Mouse (Mus musculus) splenic B cell, adult 2 months (primary cell): ENCODE results near the gene Akap2.

Source experiments
- DNase-seq: peaks from one replicate; pipeline ENCODE4 v3.0.0-alpha.2; 2011; ENCODE audit warnings: low read depth, low spot score
- H3K27me3 ChIP-seq: 2 replicates; pipeline ENCODE4 v1.6.1; 2012; ENCODE audit warnings: mild to moderate bottlenecking, low read length, moderate library complexity, mixed read lengths; ENCODE audit not compliant: control insufficient read depth, poor library complexity, insufficient read depth, severe bottlenecking
- H3K36me3 ChIP-seq: 2 replicates; pipeline ENCODE4 v1.6.1; 2012; ENCODE audit warnings: mild to moderate bottlenecking, low read length, moderate library complexity, mixed read lengths; ENCODE audit not compliant: control insufficient read depth, poor library complexity, insufficient read depth, severe bottlenecking

The Akap2 gene

DNA sequence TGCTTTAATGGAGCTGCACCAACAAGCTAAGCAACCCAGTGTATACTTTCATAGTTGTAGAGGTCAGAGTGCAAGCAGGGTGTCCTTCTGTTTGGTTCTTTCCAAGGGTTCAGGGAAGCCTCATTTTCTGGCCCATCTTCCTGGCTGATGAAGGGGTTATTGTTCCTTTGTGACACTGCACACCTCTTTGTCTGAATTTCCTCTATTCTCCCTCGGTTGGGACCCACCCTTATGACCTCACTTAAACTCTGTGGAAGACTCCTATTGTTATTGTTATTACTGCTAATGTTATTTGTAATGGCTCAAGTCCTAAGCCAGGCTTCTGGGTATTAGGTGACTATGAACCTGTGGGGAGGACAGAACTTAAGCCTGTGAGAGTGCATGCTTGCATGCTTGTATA is 124.5 kb downstream of the Akap2 start:
- no peak for DNase-seq
- Histone ChIP-seq H3K27me3 (no peaks in the 10 kb centered on the region), H3K36me3 (no peaks in the 10 kb centered on the region)

DNA sequence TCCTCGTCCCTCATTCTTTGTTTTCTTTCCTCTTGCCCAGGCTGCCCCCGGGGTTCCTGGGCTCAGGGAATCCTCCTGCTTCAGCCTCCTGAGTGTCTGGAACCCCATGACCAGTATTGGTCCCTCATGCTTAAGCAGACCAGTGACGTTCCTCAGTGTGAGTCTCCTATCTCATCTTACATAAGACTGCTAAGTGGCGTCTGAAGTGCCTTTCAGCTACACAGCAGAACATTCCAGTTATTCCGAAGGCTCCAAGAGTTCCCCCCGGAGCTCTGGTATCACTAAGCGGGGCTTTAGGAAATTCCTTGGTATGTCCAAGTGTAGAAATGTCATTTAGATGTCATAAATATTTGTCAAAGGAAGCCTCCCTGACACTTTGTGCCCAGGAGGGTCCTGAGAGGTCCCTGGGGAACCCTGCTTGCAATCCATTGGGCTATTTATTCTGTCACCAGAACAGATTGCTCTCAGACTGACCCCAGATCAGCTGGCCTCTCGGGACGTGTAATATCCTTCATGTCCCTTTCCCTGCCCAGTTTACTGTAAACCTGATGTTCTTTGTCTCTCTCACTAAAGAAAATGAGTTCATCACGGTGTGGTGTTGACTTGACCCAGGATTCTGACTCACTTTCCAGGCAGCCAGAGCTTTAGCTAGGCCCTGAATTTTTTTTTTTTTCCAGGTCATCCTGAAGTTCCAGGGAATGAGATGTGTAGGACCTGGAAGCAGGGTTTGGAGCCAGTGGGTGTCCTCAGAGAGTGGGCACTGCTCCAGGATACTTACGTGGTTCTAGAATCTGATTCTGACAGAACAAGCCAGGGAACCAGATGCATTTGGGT is 125.2 kb downstream of the Akap2 start:
- H3K36me3 ChIP-seq, result no peaks in the 10 kb centered on the region
- no peak for DNase-seq
- no peaks in the 10 kb centered on the region for H3K27me3 ChIP-seq

DNA sequence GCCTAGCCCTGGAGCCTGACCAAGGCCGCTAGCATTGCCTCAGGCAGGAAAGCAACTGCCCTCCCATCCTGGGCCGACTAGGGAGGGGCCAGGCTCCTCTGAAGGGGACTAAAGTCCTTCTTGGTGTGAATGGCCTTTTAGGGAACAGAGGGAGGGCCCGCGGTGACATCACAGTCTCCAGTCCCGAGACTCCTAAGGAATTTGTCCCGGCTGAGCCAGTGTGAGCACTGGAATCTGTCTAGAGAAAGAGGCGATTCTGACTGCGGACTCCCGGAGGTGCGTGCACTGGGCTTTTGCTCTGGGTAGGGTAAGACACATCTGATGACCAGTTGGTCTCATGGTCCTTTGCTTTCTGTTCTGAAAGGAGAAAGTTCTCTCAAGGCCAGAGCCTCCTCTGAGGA is 127.6 kb downstream of the Akap2 start:
- Histone ChIP-seq H3K27me3 (no peaks in the 10 kb centered on the region), H3K36me3 (no peaks in the 10 kb centered on the region)
- DNase-seq, result no peak

DNA sequence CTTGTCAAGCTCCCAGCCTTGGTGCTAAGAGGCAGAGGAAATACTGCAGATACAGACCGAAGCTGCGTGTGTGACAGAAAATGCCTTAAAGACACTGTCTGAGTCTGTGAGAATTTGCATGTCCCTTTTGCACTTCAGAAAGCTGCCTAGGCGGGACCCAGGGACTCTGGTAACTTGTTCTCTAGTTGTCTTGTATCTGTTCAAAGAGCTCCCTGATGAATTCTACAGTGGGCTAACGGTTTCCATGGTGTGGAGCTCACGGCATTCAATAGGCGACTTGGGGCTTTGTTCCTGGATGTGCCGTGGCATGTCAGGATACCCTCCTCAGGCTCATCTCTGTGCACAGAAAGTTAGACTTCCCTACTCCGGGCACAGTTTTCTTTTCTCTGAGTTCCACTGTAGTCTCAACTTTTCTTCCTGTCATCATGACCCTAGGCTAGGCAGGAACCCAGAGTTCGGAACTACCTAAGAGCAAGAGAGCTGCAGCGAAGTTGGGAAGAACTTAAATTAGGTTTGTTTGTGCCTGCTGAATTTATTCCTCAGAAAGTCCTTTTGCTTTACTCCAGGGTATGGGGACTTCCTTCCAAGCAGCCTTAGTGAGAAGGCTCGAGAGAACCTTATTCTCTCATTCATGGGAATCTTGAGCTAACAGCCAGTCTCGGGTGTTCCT is 128.2 kb downstream of the Akap2 start:
- H3K27me3 ChIP-seq, result no peaks in the 10 kb centered on the region
- no peak for DNase-seq
- 0 out of 2 replicates have a peak, but pooled peaks cover 1% of the 10 kb centered on the region for H3K36me3 ChIP-seq

DNA sequence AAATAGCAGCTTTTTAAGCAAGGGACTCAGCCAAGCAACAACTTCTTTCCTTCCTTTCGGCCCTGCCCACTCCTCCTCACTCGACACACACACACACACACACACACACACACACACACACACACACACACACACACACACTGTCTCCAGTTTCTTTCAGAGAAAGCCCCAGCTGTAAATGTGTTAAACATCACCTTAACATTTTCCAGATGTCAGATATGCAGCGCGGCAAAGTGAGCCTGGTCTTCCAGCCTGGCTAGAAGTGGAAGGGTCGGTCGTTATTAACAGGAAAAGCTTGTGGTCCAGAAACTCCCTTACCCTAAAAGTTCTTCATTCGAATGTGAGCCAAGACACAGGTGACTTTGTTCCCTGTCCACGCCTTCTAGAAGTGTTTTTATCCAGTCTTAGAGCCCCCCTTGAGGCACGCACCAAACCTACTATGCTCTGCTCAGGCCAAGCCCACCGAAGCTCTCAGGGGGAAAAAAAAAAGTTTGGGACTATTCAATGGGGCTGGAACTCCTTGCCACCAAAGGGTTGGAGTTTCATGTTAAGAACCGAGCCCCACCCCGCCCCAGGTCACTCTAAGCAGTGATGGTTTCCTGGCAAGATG is 129.0 kb downstream of the Akap2 start:
- Histone ChIP-seq H3K36me3 (0 out of 2 replicates have a peak, but pooled peaks cover 1% of the 10 kb centered on the region), H3K27me3 (no peaks in the 10 kb centered on the region)
- DNase-seq, result no peak

DNA sequence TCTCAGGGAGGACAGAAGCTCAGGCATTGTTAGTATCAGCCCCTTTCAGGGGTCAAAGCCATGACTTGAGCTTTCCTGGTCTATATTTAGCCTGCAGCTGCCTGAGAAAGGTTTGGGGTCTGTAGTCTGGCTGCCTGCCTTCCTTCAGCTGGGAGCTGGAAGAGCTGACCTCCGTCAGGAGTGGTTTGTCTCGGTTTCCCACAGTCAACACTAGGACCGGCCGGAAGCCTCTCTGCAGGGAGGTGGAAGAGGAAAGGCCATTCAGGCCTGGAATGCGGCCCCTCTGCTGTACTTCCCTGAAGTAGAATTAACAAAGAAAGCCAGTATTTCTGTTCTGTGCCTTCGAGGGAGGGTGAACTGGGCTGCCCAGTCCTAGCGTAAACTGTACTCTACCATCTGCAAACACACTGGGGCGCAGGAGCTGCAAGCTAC is 129.6 kb downstream of the Akap2 start:
- Histone ChIP-seq H3K27me3 (no peaks in the 10 kb centered on the region), H3K36me3 (0 out of 2 replicates have a peak, but pooled peaks cover 1% of the 10 kb centered on the region)
- DNase-seq, result no peak

DNA sequence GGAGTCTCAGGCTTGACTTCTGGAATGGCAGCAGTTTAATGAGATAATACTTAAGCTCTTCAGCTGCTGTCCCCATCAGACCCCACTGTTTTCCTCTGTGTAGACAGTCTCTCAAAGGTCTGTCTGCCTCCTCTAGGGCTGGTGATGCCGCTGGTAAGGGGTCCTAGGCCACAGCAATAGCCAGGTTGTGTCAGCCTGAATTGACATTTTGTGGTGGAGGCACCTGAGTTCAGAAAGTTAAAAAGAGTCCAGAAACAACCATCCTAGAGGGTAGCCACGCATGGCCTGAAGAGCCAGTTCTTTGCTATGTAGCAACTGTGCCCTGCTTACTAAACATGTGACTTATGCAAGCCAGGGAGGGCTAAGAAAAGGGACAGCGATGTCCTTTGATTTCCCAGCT is 130.2 kb downstream of the Akap2 start:
- Histone ChIP-seq H3K36me3 (0 out of 2 replicates have a peak, but pooled peaks cover 1% of the 10 kb centered on the region), H3K27me3 (no peaks in the 10 kb centered on the region)
- no peak for DNase-seq

DNA sequence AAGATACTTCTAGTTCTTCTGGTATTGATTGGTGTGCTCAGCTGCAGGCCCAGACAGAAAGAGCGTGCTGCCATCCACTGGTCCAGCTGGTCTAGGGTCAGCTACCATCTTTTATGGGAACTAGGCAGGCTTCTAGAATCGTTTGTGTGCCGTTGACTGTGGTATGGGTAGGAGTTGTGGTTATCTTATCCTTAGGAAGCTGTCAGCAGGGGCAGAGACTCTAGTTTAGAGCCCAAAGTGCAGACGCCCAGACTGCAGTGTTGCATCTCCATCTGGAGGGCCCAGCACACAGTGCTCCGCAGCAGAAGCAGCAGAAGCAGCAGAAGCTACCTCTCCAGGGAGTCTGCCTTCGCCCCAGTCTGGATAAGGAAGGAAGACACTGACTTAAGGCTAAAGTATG is 132.0 kb downstream of the Akap2 start:
- no peak for DNase-seq
- peaks cover 1% of the 10 kb centered on the region; the same call in 1 of the 2 replicates for H3K36me3 ChIP-seq
- H3K27me3 ChIP-seq, result no peaks in the 10 kb centered on the region

DNA sequence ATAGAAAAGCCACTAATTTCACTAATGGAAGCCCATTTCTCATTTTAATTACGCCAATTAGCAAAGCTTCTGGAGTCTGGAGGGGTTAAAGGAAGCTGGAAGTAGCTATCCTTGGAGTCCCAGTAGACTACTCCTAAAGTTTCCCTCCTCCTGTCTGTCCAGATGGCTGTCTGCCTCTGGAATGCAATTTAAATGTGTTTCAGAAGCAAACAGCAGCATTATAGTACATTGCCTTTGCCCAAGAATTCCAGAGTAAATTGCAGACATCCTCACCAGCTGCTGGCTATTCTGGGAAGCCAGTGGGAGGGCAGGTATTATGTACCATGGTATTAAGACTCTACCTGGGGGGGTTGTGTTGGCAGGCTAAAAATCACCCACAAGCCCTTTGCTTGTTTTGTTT is 134.3 kb downstream of the Akap2 start:
- Histone ChIP-seq H3K27me3 (no peaks in the 10 kb centered on the region), H3K36me3 (peaks cover 1% of the 10 kb centered on the region; the same call in 1 of the 2 replicates)
- no peak for DNase-seq

DNA sequence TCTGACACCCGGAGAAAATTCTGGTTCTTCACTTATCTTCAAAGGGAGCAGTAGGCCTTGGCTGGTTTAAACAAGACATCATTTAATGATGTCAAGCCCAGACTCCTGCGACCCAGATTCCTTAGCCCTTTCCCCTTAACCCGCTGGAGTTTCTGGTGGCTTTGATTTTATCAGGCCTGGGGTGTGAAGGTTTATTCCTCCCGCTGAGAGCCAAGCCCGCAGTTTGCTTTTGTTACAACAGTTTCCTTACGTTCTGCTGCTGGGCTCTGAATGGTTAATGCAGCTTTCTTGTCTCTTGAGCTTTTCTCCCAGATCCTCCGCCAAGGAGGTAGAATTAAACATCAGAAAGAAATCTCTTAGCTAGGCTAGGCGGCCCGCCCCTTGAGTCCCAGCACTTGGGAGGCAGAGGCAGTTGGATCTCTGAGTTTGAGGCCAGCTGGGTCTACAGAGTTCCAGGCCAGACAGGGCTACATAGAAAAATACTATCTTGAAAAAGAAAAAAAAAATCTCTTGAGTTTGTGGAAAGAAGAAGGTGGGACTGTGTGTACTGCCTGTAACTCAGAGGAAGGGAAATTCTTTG is 135.1 kb downstream of the Akap2 start:
- Histone ChIP-seq H3K36me3 (peaks cover 1% of the 10 kb centered on the region; the same call in 1 of the 2 replicates), H3K27me3 (no peaks in the 10 kb centered on the region)
- no peak for DNase-seq

DNA sequence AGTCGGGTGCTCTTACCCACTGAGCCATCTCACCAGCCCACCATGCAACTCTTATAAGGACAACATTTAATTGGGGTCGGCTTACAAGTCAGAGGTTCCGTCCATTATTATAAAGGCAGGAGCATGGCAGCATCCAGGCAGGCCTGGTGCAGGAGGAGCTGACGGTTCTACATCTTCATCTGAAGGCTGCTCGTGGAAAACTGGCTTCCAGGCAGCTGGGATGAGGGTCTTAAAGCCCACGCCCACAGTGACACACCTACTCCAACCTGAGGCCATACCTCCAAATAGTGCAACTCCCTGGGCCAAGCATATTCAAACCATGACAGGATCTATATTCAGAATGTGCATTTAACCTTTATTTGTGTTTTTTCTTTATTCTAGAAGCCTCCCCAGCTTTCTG is 136.7 kb downstream of the Akap2 start:
- Histone ChIP-seq H3K36me3 (peaks cover 1% of the 10 kb centered on the region; the same call in 1 of the 2 replicates), H3K27me3 (no peaks in the 10 kb centered on the region)
- no peak for DNase-seq

DNA sequence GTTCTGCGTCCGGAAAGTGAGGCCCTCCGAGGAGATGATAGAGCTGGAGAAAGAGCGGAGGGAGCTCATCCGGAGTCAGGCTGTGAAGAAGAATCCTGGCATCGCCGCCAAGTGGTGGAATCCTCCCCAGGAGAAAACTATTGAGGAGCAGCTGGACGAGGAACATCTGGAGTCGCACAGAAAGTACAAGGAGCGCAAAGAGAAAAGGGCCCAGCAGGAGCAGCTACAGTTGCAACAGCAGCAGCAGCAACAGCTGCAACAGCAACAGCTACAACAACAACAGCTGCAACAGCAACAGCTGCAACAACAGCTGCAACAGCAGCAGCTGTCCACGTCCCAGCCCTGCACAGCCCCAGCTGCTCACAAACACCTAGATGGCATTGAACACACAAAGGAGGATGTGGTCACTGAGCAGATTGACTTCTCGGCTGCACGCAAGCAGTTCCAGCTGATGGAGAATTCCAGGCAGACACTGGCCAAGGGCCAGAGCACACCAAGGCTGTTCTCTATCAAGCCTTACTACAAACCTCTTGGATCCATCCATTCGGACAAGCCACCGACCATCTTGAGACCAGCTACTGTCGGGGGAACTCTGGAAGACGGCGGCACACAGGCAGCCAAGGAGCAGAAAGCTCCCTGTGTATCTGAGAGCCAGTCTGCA is 138.0 kb downstream of the Akap2 start:
- no peak for DNase-seq
- Histone ChIP-seq H3K36me3 (no peaks in the 10 kb centered on the region; the same call in 1 of the 2 replicates), H3K27me3 (no peaks in the 10 kb centered on the region)

DNA sequence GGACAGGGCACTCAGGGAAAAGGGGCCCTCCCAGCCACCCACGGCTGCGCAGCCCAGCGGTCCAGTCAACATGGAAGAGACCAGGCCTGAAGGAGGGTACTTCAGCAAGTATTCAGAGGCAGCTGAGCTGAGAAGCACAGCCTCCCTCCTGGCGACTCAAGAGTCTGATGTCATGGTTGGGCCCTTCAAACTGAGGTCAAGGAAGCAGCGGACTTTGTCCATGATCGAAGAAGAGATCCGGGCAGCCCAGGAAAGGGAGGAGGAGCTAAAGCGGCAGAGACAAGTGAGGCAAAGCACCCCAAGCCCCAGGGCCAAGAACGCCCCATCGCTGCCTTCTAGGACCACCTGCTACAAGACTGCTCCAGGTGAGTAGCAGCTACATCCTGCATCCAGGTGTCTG is 139.2 kb downstream of the Akap2 start:
- H3K36me3 ChIP-seq, result no peaks in the 10 kb centered on the region; the same call in 1 of the 2 replicates
- H3K27me3 ChIP-seq, result no peaks in the 10 kb centered on the region
- no peak for DNase-seq

DNA sequence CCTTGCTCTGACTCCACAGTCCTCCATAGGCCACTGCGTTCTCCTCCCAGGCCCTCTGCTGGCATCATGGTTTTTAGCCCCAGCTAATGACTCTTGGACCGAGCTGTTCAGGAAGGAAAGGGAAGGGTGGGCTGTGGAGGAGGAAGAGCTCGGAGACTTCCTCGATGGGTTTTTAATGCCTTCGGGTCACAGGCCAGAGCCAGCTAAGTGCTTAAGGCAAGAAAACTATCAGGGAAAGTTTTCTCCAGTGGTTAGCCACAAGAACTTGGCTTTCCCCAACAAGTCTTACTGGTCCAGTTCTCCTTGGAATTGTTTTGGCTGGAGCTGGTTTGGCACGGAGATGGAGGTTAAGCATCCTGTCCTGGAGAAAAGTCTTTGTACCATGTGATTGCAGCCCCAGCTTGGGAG is 142.8 kb downstream of the Akap2 start:
- no peaks in the 10 kb centered on the region for H3K27me3 ChIP-seq
- no peaks in the 10 kb centered on the region; the same call in 1 of the 2 replicates for H3K36me3 ChIP-seq
- no peak for DNase-seq
